Mouse (Mus musculus) heart, embryonic 10.5 days (tissue): ENCODE data around the gene Dhcr24. TPM values are rescaled to one million over a fixed set of nuclear protein-coding genes. Genes with fewer than 3 reads are reported as not detected.
A peak's percentile ranks its signal among the peaks of the same experiment; 100 is the strongest.

ENCODE experiments used
- DNase-seq: peaks from one replicate; pipeline ENCODE4 v3.0.0-alpha.2; 2017; ENCODE audit warnings: low spot score
- H3K27ac ChIP-seq: fragments of 300-500 bp; sonication (generic); 2 replicates; pipeline ENCODE4 v1.5.1; 2016; ENCODE audit warnings: mild to moderate bottlenecking
- H3K27me3 ChIP-seq: fragments of 300-500 bp; sonication (generic); 2 replicates; pipeline ENCODE4 v1.6.1; 2016; ENCODE audit warnings: mild to moderate bottlenecking; ENCODE audit not compliant: poor library complexity, insufficient read depth, severe bottlenecking
- H3K36me3 ChIP-seq: fragments of 300-500 bp; sonication (generic); 2 replicates; pipeline ENCODE4 v1.6.1; 2016; ENCODE audit warnings: mild to moderate bottlenecking, moderate library complexity
- H3K4me1 ChIP-seq: fragments of 300-500 bp; sonication (generic); 2 replicates; pipeline ENCODE4 v1.6.1; 2016; ENCODE audit warnings: mild to moderate bottlenecking
- H3K4me3 ChIP-seq: fragments of 300-500 bp; sonication (generic); 2 replicates; pipeline ENCODE4 v1.5.1; 2016; ENCODE audit warnings: mild to moderate bottlenecking, moderate library complexity
- H3K9me3 ChIP-seq: fragments of 300-500 bp; sonication (generic); 2 replicates; pipeline ENCODE4 v1.6.1; 2016; ENCODE audit warnings: mild to moderate bottlenecking, moderate library complexity
- WGBS: fragments of 180-500 bp; shearing (Covaris S2); methylation state at CpG from one replicate; pipeline ENCODE4 v1.1.7; 2016; 5-methylcytosine and 5-hydroxymethylcytosine counted together
- polyA plus RNA-seq: library from polyadenylated mRNA; unstranded; fragments of >200 nt; fragmentation: Nextera tagmentation; extraction: Ambion mirVana; gene quantifications from 2 replicates; pipeline ENCODE4 v1.2.1, GENCODE M21; 2016

Gene Dhcr24
- polyA plus RNA-seq, 1 experiment from 2014 or later: 9.7 TPM

- no peak for DNase-seq
- Histone ChIP-seq H3K27me3 (no peaks in the 10 kb centered on the region), H3K36me3 (peaks cover 3% of the 10 kb centered on the region; the same call in 1 of the 2 replicates), H3K4me3 (no peak overlapping the region), H3K4me1 (0 out of 2 replicates have a peak, but pooled peaks cover 6% of the 10 kb centered on the region), H3K27ac (no peak overlapping the region), H3K9me3 (no peaks in the 10 kb centered on the region)
- 54% methylated on average over 3 of the region's 3 CpGs for whole genome bisulfite sequencing
These were observed 35.4 kb downstream of the Dhcr24 start for GRCm38 (mm10) chr4:106596200-106596599.

GRCm38 (mm10) chr4:106597055-106597454 is 36.2 kb downstream of the Dhcr24 start:
- H3K36me3 ChIP-seq: no peaks in the 10 kb centered on the region
- no peaks in the 10 kb centered on the region for H3K27me3 ChIP-seq
- no peaks in the 10 kb centered on the region for H3K9me3 ChIP-seq
- H3K27ac ChIP-seq: no peak overlapping the region
- no peak for DNase-seq
- 69% methylated on average over 9 of the region's 9 CpGs for WGBS
- H3K4me1 ChIP-seq: 0 out of 2 replicates have a peak, but pooled peaks cover 6% of the 10 kb centered on the region
- H3K4me3 ChIP-seq: no peak overlapping the region

- Histone ChIP-seq H3K9me3 (no peaks in the 10 kb centered on the region), H3K27ac (no peak overlapping the region), H3K36me3 (no peaks in the 10 kb centered on the region), H3K4me3 (no peak overlapping the region), H3K4me1 (0 out of 2 replicates have a peak, but pooled peaks cover 6% of the 10 kb centered on the region), H3K27me3 (no peaks in the 10 kb centered on the region)
- no peak for DNase-seq
- WGBS: 83% methylated on average over 4 of the region's 4 CpGs
These were observed 36.9 kb downstream of the Dhcr24 start for GRCm38 (mm10) chr4:106597741-106598140.

- Histone ChIP-seq H3K27me3 (no peaks in the 10 kb centered on the region), H3K9me3 (no peaks in the 10 kb centered on the region), H3K4me1 (0 out of 2 replicates have a peak, but pooled peaks cover 6% of the 10 kb centered on the region), H3K36me3 (no peaks in the 10 kb centered on the region), H3K4me3 (no peak overlapping the region), H3K27ac (no peak overlapping the region)
- WGBS: 63% methylated on average over 1 of the region's 1 CpGs
- no peak for DNase-seq
These were observed 38.6 kb downstream of the Dhcr24 start for GRCm38 (mm10) chr4:106599415-106599814.

- no peaks in the 10 kb centered on the region for H3K36me3 ChIP-seq
- H3K9me3 ChIP-seq: no peaks in the 10 kb centered on the region
- 0 out of 2 replicates have a peak, but pooled peaks cover 6% of the 10 kb centered on the region for H3K4me1 ChIP-seq
- no peak overlapping the region for H3K4me3 ChIP-seq
- H3K27me3 ChIP-seq: no peaks in the 10 kb centered on the region
- 34% methylated on average over 4 of the region's 4 CpGs for WGBS
- DNase-seq: no peak
- no peak overlapping the region for H3K27ac ChIP-seq
These were observed 39.9 kb downstream of the Dhcr24 start for GRCm38 (mm10) chr4:106600770-106601169.

- peak; percentile 86 for DNase-seq
- peak overlapping the region; percentile 43 for H3K4me3 ChIP-seq
- 37% methylated on average over 18 of the region's 18 CpGs for WGBS
These were observed 46.1 kb downstream of the Dhcr24 start for GRCm38 (mm10) chr4:106606639-106607554.

GRCm38 (mm10) chr4:106607905-106608304 is 47.1 kb downstream of the Dhcr24 start:
- 93% methylated on average over 1 of the region's 1 CpGs for WGBS

More at GRCm38 (mm10) chr4:106606639-106607554, 46.1 kb downstream of the Dhcr24 start:
- no peaks in the 10 kb centered on the region for H3K36me3 ChIP-seq
- peak overlapping the region; percentile 64 for H3K27ac ChIP-seq
- peaks cover 11% of the 10 kb centered on the region for H3K4me1 ChIP-seq
- no peaks in the 10 kb centered on the region for H3K9me3 ChIP-seq
- no peaks in the 10 kb centered on the region; the same call in none of the 2 replicates for H3K27me3 ChIP-seq

GRCm38 (mm10) chr4:106613105-106613504 is 52.3 kb downstream of the Dhcr24 start:
- H3K4me3 ChIP-seq: no peak overlapping the region
- DNase-seq: no peak
- peak overlapping the region; percentile 69; the same call in 1 of the 2 replicates for H3K27ac ChIP-seq
- H3K27me3 ChIP-seq: peaks cover 27% of the 10 kb centered on the region
- no peaks in the 10 kb centered on the region for H3K9me3 ChIP-seq
- peaks cover 15% of the 10 kb centered on the region for H3K4me1 ChIP-seq
- H3K36me3 ChIP-seq: no peaks in the 10 kb centered on the region
- WGBS: 75% methylated on average over 8 of the region's 8 CpGs

More at GRCm38 (mm10) chr4:106607905-106608304, 47.1 kb downstream of the Dhcr24 start:
- no peak for DNase-seq
- H3K9me3 ChIP-seq: no peaks in the 10 kb centered on the region
- H3K4me3 ChIP-seq: no peak overlapping the region
- H3K36me3 ChIP-seq: no peaks in the 10 kb centered on the region
- peaks cover 11% of the 10 kb centered on the region for H3K4me1 ChIP-seq
- H3K27ac ChIP-seq: no peak overlapping the region
- H3K27me3 ChIP-seq: no peaks in the 10 kb centered on the region; the same call in none of the 2 replicates

GRCm38 (mm10) chr4:106613560-106613959 is 52.7 kb downstream of the Dhcr24 start:
- no peak overlapping the region for H3K4me3 ChIP-seq
- H3K27ac ChIP-seq: peak overlapping the region; percentile 74; the same call in 1 of the 2 replicates
- H3K36me3 ChIP-seq: no peaks in the 10 kb centered on the region
- DNase-seq: peak; percentile 91
- H3K4me1 ChIP-seq: peaks cover 15% of the 10 kb centered on the region
- peaks cover 29% of the 10 kb centered on the region for H3K27me3 ChIP-seq
- 71% methylated on average over 3 of the region's 3 CpGs for WGBS
- no peaks in the 10 kb centered on the region for H3K9me3 ChIP-seq

GRCm38 (mm10) chr4:106614180-106614797 is 53.5 kb downstream of the Dhcr24 start:
- Histone ChIP-seq H3K9me3 (no peaks in the 10 kb centered on the region), H3K4me3 (no peak overlapping the region), H3K4me1 (peaks cover 15% of the 10 kb centered on the region), H3K27me3 (peaks cover 36% of the 10 kb centered on the region), H3K36me3 (no peaks in the 10 kb centered on the region), H3K27ac (peak overlapping the region; percentile 74; the same call in 1 of the 2 replicates)
- WGBS: 40% methylated on average over 7 of the region's 7 CpGs
- peak; percentile 90 for DNase-seq

GRCm38 (mm10) chr4:106614881-106615280 is 54.0 kb downstream of the Dhcr24 start:
- Histone ChIP-seq H3K27me3 (peaks cover 42% of the 10 kb centered on the region), H3K27ac (no peak overlapping the region), H3K36me3 (no peaks in the 10 kb centered on the region), H3K4me3 (no peak overlapping the region), H3K9me3 (no peaks in the 10 kb centered on the region), H3K4me1 (peaks cover 15% of the 10 kb centered on the region)
- DNase-seq: no peak
- WGBS: 67% methylated on average over 9 of the region's 9 CpGs

GRCm38 (mm10) chr4:106615637-106616036 is 54.8 kb downstream of the Dhcr24 start:
- no peaks in the 10 kb centered on the region for H3K36me3 ChIP-seq
- WGBS: 67% methylated on average over 12 of the region's 12 CpGs
- H3K27ac ChIP-seq: no peak overlapping the region
- H3K4me3 ChIP-seq: no peak overlapping the region
- H3K27me3 ChIP-seq: peaks cover 43% of the 10 kb centered on the region
- DNase-seq: no peak
- peaks cover 15% of the 10 kb centered on the region for H3K4me1 ChIP-seq
- no peaks in the 10 kb centered on the region for H3K9me3 ChIP-seq

GRCm38 (mm10) chr4:106617056-106617455 is 56.2 kb downstream of the Dhcr24 start, which contains the start of gene Lexm:
Gene Lexm (minus strand): TSS chr4:106617241.
- peak within 1 kb of the TSS; percentile 62; the same call in 1 of the 2 replicates for H3K27ac ChIP-seq
- peak within 1 kb of the TSS; percentile 46 for H3K4me3 ChIP-seq
- peak; percentile 87 for DNase-seq
- H3K27me3 ChIP-seq: peaks cover 56% of the 10 kb centered on the region
- 2% methylated on average over 18 of the region's 19 CpGs for WGBS
- H3K36me3 ChIP-seq: no peaks in the 10 kb centered on the region
- peaks cover 16% of the 10 kb centered on the region for H3K4me1 ChIP-seq
- no peaks in the 10 kb centered on the region for H3K9me3 ChIP-seq
